Mouse (Mus musculus) neural tube, embryonic 14.5 days (tissue): ENCODE measurements around the gene Ncan. TPM values are rescaled to one million over a fixed set of nuclear protein-coding genes. Genes with fewer than 3 reads are reported as not detected.
A peak's percentile ranks its signal among the peaks of the same experiment; 100 is the strongest.

Experiments used
- ATAC-seq: fragments of 200-750 bp; cut with Nextera tagmentation; 2 replicates; pipeline ENCODE4 v1.8.0; 2017; ENCODE audit warnings: low read depth, mild to moderate bottlenecking, moderate TSS enrichment, moderate library complexity
- H3K27ac ChIP-seq: fragments of 300-500 bp; sonication (generic); 2 replicates; pipeline ENCODE4 v1.5.1; 2014; ENCODE audit warnings: low read depth, mild to moderate bottlenecking, control low read depth, low read length, moderate library complexity, mixed read lengths
- H3K27me3 ChIP-seq: fragments of 300-500 bp; sonication (generic); 2 replicates; pipeline ENCODE4 v1.6.1; 2014; ENCODE audit warnings: low read length; ENCODE audit not compliant: control insufficient read depth, insufficient read depth
- H3K36me3 ChIP-seq: fragments of 300-500 bp; sonication (generic); 2 replicates; pipeline ENCODE4 v1.6.1; 2014; ENCODE audit warnings: low read length, mixed read lengths; ENCODE audit not compliant: control insufficient read depth, insufficient read depth
- H3K4me1 ChIP-seq: fragments of 300-500 bp; sonication (generic); 2 replicates; pipeline ENCODE4 v1.6.1; 2014; ENCODE audit warnings: low read length; ENCODE audit not compliant: control insufficient read depth, insufficient read depth
- H3K4me2 ChIP-seq: fragments of 300-500 bp; sonication (generic); 2 replicates; pipeline ENCODE4 v1.6.1; 2014; ENCODE audit warnings: mild to moderate bottlenecking, low read depth, low read length, control low read depth
- H3K4me3 ChIP-seq: fragments of 300-500 bp; sonication (generic); 2 replicates; pipeline ENCODE4 v1.5.1; 2014; ENCODE audit warnings: low read depth, low read length, control low read depth, mixed read lengths
- H3K9ac ChIP-seq: fragments of 300-500 bp; sonication (generic); replicated peaks from 2 replicates; pipeline ENCODE4 v1.6.1; 2014; ENCODE audit warnings: low read depth, mild to moderate bottlenecking, control low read depth, low read length, mixed read lengths
- H3K9me3 ChIP-seq: fragments of 300-500 bp; sonication (generic); 2 replicates; pipeline ENCODE4 v1.6.1; 2016; ENCODE audit warnings: low read length; ENCODE audit not compliant: control insufficient read depth
- WGBS: fragments of 180-500 bp; shearing (Covaris S2); extraction: QIAGEN DNeasy Blood & Tissue Kit; methylation state at CpG from one replicate; pipeline ENCODE4 v1.1.7; 2014; 5-methylcytosine and 5-hydroxymethylcytosine counted together
- polyA plus RNA-seq: library from polyadenylated mRNA; unstranded; fragments of >200 nt; fragmentation: Nextera tagmentation; extraction: Ambion mirVana; gene quantifications from 2 replicates; pipeline ENCODE4 v1.2.1, GENCODE M21; 2014

The Ncan gene
- polyA plus RNA-seq, 1 experiment from 2014 or later = 176 TPM

DNA sequence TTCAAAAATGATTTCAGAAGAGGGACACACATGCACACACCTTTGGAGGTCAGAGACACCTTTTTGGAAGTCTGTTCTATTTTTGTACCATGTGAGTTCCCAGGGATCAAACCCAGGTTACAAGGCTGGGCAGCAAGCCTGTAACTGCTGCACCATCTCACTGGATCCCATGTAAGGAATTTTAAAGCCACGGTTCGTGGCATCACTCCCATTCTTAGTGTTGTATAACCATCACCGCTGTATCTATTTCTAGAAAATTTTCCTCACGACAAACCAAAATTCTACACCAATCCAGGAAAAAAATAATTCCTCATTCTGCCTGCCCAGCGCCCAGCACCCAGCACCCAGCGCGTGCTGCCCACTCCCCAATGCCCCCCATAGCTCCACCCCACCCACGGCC, 21.4 kb downstream of the Ncan start:
- no peak overlapping the region for H3K4me2 ChIP-seq
- H3K4me3 ChIP-seq = no peak overlapping the region
- 77% methylated on average over 8 of the region's 8 CpGs for WGBS
- peaks cover 77% of the 10 kb centered on the region for H3K36me3 ChIP-seq
- H3K27me3 ChIP-seq = no peaks in the 10 kb centered on the region
- no peak for ATAC-seq
- no peak overlapping the region for H3K27ac ChIP-seq
- no peaks in the 10 kb centered on the region for H3K9me3 ChIP-seq
- no peaks in the 10 kb centered on the region for H3K4me1 ChIP-seq
- no peak overlapping the region for H3K9ac ChIP-seq

DNA sequence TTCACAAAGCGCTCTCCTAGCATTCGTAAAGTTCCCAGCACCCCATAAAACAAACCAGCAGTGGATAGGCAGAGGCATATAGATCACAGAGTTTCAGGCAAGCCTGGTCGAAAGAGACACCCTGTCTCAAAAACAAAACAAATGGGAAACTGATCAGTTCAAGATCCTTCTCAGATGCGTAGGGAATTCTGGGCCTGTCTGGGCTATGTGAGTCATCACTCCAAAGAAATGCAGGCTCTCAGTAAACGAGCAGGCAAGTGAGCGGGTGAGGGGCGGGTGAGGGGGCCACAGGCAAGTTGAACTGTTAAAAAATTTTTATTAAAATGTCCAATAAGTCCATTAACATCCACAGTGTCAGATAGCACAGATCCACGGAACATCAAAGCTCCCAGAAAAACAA, 27.9 kb downstream of the Ncan start:
- WGBS = 67% methylated on average over 8 of the region's 8 CpGs
- Histone ChIP-seq H3K4me3 (no peak overlapping the region), H3K27me3 (peaks cover 15% of the 10 kb centered on the region), H3K4me1 (peaks cover 13% of the 10 kb centered on the region), H3K27ac (no peak overlapping the region), H3K4me2 (no peak overlapping the region), H3K9ac (no peak overlapping the region), H3K36me3 (peaks cover 36% of the 10 kb centered on the region), H3K9me3 (no peaks in the 10 kb centered on the region)
- ATAC-seq = no peak

DNA sequence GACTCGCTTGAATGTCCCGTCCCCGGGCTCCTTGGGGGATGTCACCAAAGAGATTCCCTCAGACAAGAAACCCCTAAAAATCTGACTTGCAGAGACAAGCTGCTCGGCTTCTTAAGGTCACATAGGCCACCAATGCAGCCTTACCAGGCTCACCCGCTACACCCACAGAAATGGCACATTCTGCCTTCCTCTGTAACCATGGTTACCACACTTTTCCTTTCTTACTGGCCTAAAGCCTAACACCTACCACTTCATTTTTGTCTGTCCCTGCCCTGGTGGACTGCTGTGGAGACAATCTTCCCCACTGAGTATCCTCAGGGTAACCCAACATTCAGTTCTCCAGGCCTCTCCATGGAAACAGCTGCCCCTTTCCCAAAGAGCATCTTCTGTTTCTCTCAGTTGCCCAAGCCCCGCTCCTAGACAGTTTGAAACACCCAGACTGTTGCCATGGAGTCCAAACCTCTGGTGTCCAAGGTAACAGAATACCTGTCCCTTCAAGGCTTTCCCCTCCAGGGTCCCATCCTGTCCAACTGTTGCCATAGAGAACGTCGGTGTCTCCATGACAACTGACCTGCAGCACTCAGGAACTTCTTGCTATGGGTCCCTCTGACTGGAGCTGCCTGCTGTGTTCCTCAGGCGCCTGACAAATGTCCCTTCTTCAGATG, 31.2 kb downstream of the Ncan start:
- WGBS = 41% methylated on average over 9 of the region's 9 CpGs
- peak; percentile 5; the same call in 1 of the 2 replicates for ATAC-seq
- no peak overlapping the region for H3K9ac ChIP-seq
- H3K4me3 ChIP-seq = no peak overlapping the region
- peaks cover 4% of the 10 kb centered on the region; the same call in 1 of the 2 replicates for H3K36me3 ChIP-seq
- H3K27ac ChIP-seq = 0 out of 2 replicates have a peak overlapping the region, but pooled peaks have one; percentile 16
- peaks cover 43% of the 10 kb centered on the region for H3K27me3 ChIP-seq
- no peak overlapping the region for H3K4me2 ChIP-seq
- H3K4me1 ChIP-seq = peaks cover 17% of the 10 kb centered on the region
- no peaks in the 10 kb centered on the region for H3K9me3 ChIP-seq

DNA sequence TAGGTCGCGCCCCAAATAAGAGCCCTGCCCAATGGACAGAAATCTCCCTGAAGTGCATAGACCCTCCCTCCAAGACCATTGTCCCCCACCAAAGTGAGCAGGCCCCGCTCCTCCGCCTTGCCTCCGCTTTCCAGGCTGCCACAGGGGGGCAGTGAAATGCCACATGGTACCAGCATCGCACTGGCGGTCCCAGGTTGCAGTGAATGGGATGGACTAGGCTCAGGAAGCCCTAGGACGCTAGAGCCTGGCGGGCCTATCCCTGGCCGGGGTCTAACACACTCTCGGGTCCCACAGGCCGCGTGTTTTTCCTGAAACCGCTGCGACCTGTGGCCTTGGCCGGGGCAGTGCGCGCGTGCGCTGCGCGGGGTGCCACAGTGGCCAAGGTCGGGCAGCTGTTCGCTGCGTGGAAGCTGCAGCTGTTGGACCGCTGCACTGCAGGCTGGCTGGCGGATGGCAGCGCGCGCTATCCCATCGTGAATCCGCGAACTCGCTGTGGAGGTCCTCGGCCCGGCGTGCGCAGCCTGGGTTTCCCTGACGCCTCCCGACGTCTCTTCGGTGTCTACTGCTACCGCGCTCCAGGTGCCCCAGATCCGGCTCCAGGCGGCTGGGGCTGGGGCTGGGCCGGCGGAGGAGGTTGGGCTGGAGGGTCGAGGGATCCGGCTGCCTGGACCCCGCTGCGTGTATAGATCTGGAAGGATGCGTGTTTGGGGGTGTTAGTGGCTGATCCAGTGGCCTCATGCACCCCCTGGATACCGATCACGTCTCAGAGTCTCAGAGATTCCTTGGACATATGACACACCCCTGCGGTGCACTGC, 32.6 kb downstream of the Ncan start:
- Histone ChIP-seq H3K36me3 (no peaks in the 10 kb centered on the region), H3K27me3 (peaks cover 52% of the 10 kb centered on the region), H3K4me1 (peaks cover 25% of the 10 kb centered on the region), H3K4me3 (peak overlapping the region; percentile 38), H3K9me3 (no peaks in the 10 kb centered on the region), H3K9ac (peak overlapping the region; percentile 32), H3K4me2 (peak overlapping the region; percentile 75), H3K27ac (no peak overlapping the region)
- WGBS = 4% methylated on average over 56 of the region's 56 CpGs
- ATAC-seq = peak; percentile 67

DNA sequence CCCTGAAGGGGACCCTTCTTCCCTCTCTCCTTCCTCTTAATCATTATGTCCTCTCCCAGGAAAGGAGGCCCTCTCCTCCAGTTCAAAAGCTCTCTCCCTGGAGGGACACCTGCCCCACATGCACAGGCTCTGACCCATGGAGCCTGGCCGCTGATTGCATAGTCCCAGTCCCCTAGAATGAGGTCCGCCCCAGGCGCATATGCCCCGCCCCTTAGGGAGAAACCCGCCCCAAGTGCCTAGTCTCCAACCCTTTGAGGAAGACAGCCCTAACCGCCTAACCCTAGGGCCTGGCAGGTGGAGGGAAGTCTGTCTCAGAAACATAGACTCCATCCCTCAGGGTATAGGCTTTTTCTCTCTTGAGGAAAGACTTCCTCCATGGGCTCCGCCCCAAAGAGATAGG, 33.4 kb downstream of the Ncan start:
- 4% methylated on average over 7 of the region's 7 CpGs for WGBS
- Histone ChIP-seq H3K4me2 (no peak overlapping the region), H3K4me3 (no peak overlapping the region), H3K4me1 (peaks cover 25% of the 10 kb centered on the region), H3K27me3 (peaks cover 56% of the 10 kb centered on the region), H3K27ac (no peak overlapping the region), H3K36me3 (no peaks in the 10 kb centered on the region), H3K9me3 (no peaks in the 10 kb centered on the region), H3K9ac (no peak overlapping the region)
- no peak for ATAC-seq

DNA sequence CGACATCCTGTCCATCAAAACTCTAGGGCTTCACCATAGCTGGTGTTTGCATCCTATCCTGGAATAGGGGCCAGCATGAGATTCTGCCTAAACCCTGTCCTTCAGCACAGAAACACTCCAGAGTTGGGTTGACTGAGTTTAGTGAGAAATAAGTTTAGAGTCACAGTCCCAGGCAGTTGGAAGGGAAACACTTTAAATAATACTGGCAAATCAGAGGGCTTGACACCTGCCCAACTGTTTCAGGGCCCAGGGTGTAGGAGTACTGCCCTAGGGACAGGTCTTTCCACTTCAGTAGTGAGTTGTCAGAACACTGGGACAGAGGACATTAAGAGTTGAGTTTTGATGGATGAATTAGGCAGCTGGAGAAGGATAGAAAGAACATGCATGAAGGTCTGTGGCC, 34.5 kb downstream of the Ncan start:
- Histone ChIP-seq H3K27ac (no peak overlapping the region), H3K36me3 (no peaks in the 10 kb centered on the region), H3K4me3 (no peak overlapping the region), H3K4me2 (no peak overlapping the region), H3K27me3 (peaks cover 60% of the 10 kb centered on the region), H3K4me1 (peaks cover 25% of the 10 kb centered on the region), H3K9me3 (no peaks in the 10 kb centered on the region), H3K9ac (no peak overlapping the region)
- WGBS = 45% methylated on average over 1 of the region's 1 CpGs
- no peak for ATAC-seq

DNA sequence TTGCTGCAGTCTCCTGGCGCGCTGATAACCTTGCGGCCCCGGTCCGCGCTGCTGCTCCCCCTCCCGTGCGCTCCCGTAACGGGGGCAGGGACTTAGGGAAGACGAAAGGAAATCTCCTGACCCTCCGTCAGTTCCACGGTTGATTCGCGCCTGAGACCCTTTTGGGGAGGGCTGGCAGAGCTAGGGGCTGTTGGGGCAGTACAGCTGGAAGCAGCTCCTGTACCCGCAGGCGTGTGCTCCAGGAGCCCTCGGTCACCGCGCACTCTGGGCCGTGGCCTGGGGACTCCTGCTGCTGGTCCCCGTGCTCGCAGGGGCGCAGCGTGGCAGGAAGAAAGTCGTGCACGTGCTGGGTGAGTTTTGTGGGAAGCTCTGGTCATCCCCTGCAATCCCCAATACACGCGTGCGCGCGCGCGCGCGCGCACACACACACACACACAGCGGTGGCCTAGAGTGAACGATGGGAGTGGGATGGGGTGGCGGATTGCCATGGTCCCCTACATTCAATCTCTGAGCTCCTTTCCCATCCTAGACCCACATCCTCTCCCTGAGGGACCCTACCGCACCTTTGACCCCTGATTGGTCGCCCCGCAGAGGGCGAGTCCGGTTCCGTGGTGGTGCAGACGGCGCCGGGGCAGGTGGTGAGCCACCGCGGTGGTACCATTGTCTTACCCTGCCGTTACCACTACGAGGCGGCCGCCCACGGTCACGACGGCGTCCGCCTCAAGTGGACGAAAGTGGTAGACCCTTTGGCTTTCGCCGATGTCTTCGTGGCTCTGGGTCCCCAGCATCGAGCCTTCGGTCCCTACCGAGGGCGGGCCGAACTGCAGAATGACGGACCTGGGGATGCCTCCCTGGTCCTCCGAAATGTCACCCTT, 36.2 kb downstream of the Ncan start:
- H3K4me1 ChIP-seq = peaks cover 21% of the 10 kb centered on the region

DNA sequence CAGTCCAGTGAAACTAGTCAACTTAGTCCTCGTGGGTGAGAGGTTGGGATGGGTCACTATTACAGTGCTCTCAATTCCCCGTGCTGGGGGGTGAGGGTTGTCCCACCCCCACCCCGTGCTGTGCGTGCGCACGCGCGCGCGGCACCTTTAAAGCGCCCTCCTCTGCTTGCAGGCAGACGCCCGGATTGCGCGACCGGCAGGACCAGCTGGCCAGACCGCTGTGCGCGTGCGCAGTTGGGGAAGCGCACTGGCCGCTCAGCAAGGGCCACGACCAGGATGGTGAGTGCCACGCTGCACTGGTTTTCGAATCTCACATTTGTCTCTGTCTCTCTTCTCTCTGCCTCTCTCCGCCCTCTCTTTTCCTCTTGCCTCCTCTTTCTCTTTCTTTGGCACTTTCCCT, 37.4 kb downstream of the Ncan start, which contains the start of gene Hapln4:
Gene Hapln4, plus strand, starts transcription at position 173 of the 400 bp plus-strand sequence.
- Histone ChIP-seq H3K4me3 (peak within 1 kb of the TSS; percentile 37), H3K27me3 (peaks cover 50% of the 10 kb centered on the region), H3K9ac (peak within 1 kb of the TSS; percentile 29), H3K27ac (no peak within 1 kb of the TSS), H3K4me2 (peak within 1 kb of the TSS; percentile 91), H3K9me3 (no peaks in the 10 kb centered on the region), H3K4me1 (peaks cover 17% of the 10 kb centered on the region), H3K36me3 (no peaks in the 10 kb centered on the region)
- ATAC-seq = no peak
- WGBS = under 1% methylated on average over 26 of the region's 26 CpGs

More for the DNA sequence above, 36.2 kb downstream of the Ncan start:
- Histone ChIP-seq H3K27ac (no peak overlapping the region), H3K9ac (peak overlapping the region; percentile 29), H3K4me2 (peak overlapping the region; percentile 91), H3K4me3 (peak overlapping the region; percentile 37), H3K36me3 (no peaks in the 10 kb centered on the region), H3K27me3 (peaks cover 57% of the 10 kb centered on the region), H3K9me3 (no peaks in the 10 kb centered on the region)
- ATAC-seq = peak; percentile 9; the same call in 1 of the 2 replicates
- WGBS = 2% methylated on average over 71 of the region's 71 CpGs
